7 mouse cellular contexts compared by ENCODE assay signal in the genomic region with DNA sequence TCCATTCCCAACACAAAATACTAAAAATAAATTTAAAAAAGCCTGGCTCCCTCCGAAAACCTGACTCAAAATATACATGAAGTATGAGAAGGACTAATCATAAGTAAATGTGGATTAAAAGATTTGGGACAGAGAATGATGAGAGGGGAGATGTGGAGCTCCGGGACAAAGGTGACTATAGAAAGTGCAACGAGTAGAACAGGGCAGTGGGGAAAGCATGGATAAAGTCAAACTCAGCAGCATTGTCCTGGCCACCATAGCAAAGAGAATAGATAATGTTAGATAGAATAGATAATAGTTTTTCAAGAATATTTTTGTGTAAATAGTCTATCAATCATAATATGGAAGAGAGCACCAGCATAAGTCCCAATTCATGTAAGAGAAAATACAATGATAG. TPM values are rescaled to one million over a fixed set of nuclear protein-coding genes. Genes with fewer than 3 reads are reported as not detected.
DNase-seq lines count a peak whose midpoint lies in the region; ATAC-seq lines count a peak whose summit lies in the region.

No protein-coding gene starts in this region.

- H3K4me1 ChIP-seq in lung, embryonic 16.5 days (replicated peaks; ENCODE audit: control insufficient read depth, insufficient read depth, low read length): no peaks in the 10 kb centered on the region
- H3K4me1 ChIP-seq in forebrain, embryonic 15.5 days: peaks cover 10% of the 10 kb centered on the region
- no peaks in the 10 kb centered on the region for H3K4me1 ChIP-seq in liver, embryonic 13.5 days (replicated peaks)
- H3K4me1 ChIP-seq in stomach, embryonic 16.5 days (ENCODE audit: control insufficient read depth, insufficient read depth, low read length): no peaks in the 10 kb centered on the region

- WGBS in lung, embryonic 16.5 days: 52% methylated on average over 3 of the region's 3 CpGs
- WGBS in forebrain, embryonic 15.5 days: 58% methylated on average over 3 of the region's 3 CpGs
- WGBS in liver, embryonic 13.5 days (ENCODE audit: insufficient replicate concordance): 71% methylated on average over 3 of the region's 3 CpGs
- 54% methylated on average over 3 of the region's 3 CpGs for WGBS in stomach, embryonic 16.5 days

- peak overlapping the region; percentile 54 for H3K4me2 ChIP-seq in lung, embryonic 16.5 days (ENCODE audit: low read depth, low read length)
- H3K4me2 ChIP-seq in forebrain, embryonic 15.5 days (replicated peaks): peak overlapping the region; percentile 44
- H3K4me2 ChIP-seq in liver, embryonic 13.5 days: peak overlapping the region; percentile 71
- H3K4me2 ChIP-seq in stomach, embryonic 16.5 days (ENCODE audit: low read depth, low read length): peak overlapping the region; percentile 56

- intact Hi-C loops in left cerebral cortex, postnatal 4 days (cut with DNase I): no loop called here

- no peak for DNase-seq in lung, postnatal 36 days
- DNase-seq in liver, embryonic 13.5 days: no peak
- DNase-seq in left cerebral cortex, postnatal 4 days: no peak
- DNase-seq in kidney, postnatal 25 days: no peak

- ATAC-seq in lung, embryonic 16.5 days (ENCODE audit: low read depth): no peak
- no peak for ATAC-seq in forebrain, embryonic 15.5 days (replicated peaks)
- ATAC-seq in liver, embryonic 13.5 days (ENCODE audit: low read depth): no peak
- no peak for ATAC-seq in stomach, embryonic 16.5 days (ENCODE audit: insufficient read depth, low FRiP score)

- H3K9ac ChIP-seq in lung, embryonic 16.5 days (ENCODE audit: low read length): no peak overlapping the region; the same call in 1 of the 2 replicates
- peak overlapping the region; percentile 76 for H3K9ac ChIP-seq in forebrain, embryonic 15.5 days (replicated peaks)
- no peak overlapping the region for H3K9ac ChIP-seq in liver, embryonic 13.5 days
- peak overlapping the region; percentile 78; the same call in 1 of the 2 replicates for H3K9ac ChIP-seq in stomach, embryonic 16.5 days (ENCODE audit: low read length)

- H3K36me3 ChIP-seq in lung, embryonic 16.5 days (ENCODE audit: control insufficient read depth, insufficient read depth, low read length): no peaks in the 10 kb centered on the region
- peaks cover 13% of the 10 kb centered on the region for H3K36me3 ChIP-seq in forebrain, embryonic 15.5 days
- no peaks in the 10 kb centered on the region for H3K36me3 ChIP-seq in liver, embryonic 13.5 days
- no peaks in the 10 kb centered on the region for H3K36me3 ChIP-seq in stomach, embryonic 16.5 days (ENCODE audit: control insufficient read depth, insufficient read depth, low read length)

- no peaks in the 10 kb centered on the region for H3K27me3 ChIP-seq in lung, embryonic 16.5 days (ENCODE audit: control insufficient read depth, insufficient read depth, low read depth, low read length)
- no peaks in the 10 kb centered on the region for H3K27me3 ChIP-seq in forebrain, embryonic 15.5 days
- no peaks in the 10 kb centered on the region for H3K27me3 ChIP-seq in liver, embryonic 13.5 days
- no peaks in the 10 kb centered on the region for H3K27me3 ChIP-seq in stomach, embryonic 16.5 days (ENCODE audit: control insufficient read depth, insufficient read depth, low read length)

- no peaks in the 10 kb centered on the region for H3K9me3 ChIP-seq in lung, embryonic 16.5 days (ENCODE audit: control insufficient read depth, low read length)
- H3K9me3 ChIP-seq in forebrain, embryonic 15.5 days: no peaks in the 10 kb centered on the region
- no peaks in the 10 kb centered on the region for H3K9me3 ChIP-seq in liver, embryonic 13.5 days (replicated peaks)
- no peaks in the 10 kb centered on the region for H3K9me3 ChIP-seq in stomach, embryonic 16.5 days (replicated peaks; ENCODE audit: control insufficient read depth, low read length)

- H3K27ac ChIP-seq in lung, embryonic 16.5 days (ENCODE audit: low read length): no peak overlapping the region
- H3K27ac ChIP-seq in forebrain, embryonic 15.5 days (replicated peaks): peak overlapping the region; percentile 95
- no peak overlapping the region for H3K27ac ChIP-seq in liver, embryonic 13.5 days
- H3K27ac ChIP-seq in stomach, embryonic 16.5 days (ENCODE audit: low read length): no peak overlapping the region

- peak overlapping the region; percentile 78 for H3K4me3 ChIP-seq in lung, embryonic 16.5 days (ENCODE audit: low read length)
- peak overlapping the region; percentile 71 for H3K4me3 ChIP-seq in forebrain, embryonic 15.5 days
- H3K4me3 ChIP-seq in liver, embryonic 13.5 days (replicated peaks): peak overlapping the region; percentile 66
- peak overlapping the region; percentile 64 for H3K4me3 ChIP-seq in stomach, embryonic 16.5 days (replicated peaks; ENCODE audit: low read length)

RNA-seq across cellular contexts. Expression of a gene that starts 48.7 kb away (rescaled TPM):
- polyA plus RNA-seq in lung, embryonic 16.5 days (2015; fragmentation: Nextera tagmentation; extraction: Ambion mirVana): 21.7 and 22.1 TPM in 2 replicates
- polyA plus RNA-seq in forebrain, embryonic 15.5 days (2015; fragmentation: Nextera tagmentation; extraction: Ambion mirVana): 22.3 and 24.0 TPM in 2 replicates
- polyA plus RNA-seq in liver, embryonic 13.5 days (2015; fragmentation: Nextera tagmentation; extraction: Ambion mirVana): 1.8 and 2.2 TPM in 2 replicates
- polyA plus RNA-seq in stomach, embryonic 16.5 days (2015; fragmentation: Nextera tagmentation; extraction: Ambion mirVana): 16.6 and 18.3 TPM in 2 replicates
- total RNA-seq in left cerebral cortex, postnatal 4 days (2021): 10 to 100 TPM; 21.8 to 23.1 TPM

Comparison
In these comparisons a context has a peak if more than half of its experiments do, and no peak if none do; other contexts are left out.
1. H3K9ac ChIP-seq: peak in forebrain, embryonic 15.5 days (single experiment) and stomach, embryonic 16.5 days (single experiment); none in lung, embryonic 16.5 days (single experiment) and liver, embryonic 13.5 days (single experiment).
2. Peak in every context shown above with its lines, with median percentiles within 50 percentile points of each other: H3K4me2 ChIP-seq and H3K4me3 ChIP-seq.